Mouse (Mus musculus): Measurements from ENCODE around the gene Styx.

GRCm38 (mm10) chr14:45309646-45310045 is 41.2 kb upstream of the Styx start:
- TF ChIP-seq CTCF (IDR thresholded peaks at IDR 0.05; ENCODE audit: low read depth), result no peak
- no peak for TF ChIP-seq EP300 (optimal IDR thresholded peaks at IDR 0.05)
